Mouse (Mus musculus) erythroblast, embryonic 14.5 days (primary cell): ENCODE data around the gene Bbs4. TPM values are rescaled to one million over a fixed set of nuclear protein-coding genes. Genes with fewer than 3 reads are reported as not detected.

Source experiments
- H3K27me3 ChIP-seq: 2 replicates; pipeline ENCODE4 v1.6.1; 2012; ENCODE audit warnings: inconsistent platforms; ENCODE audit not compliant: control insufficient read depth
- H3K36me3 ChIP-seq: 2 replicates; pipeline ENCODE4 v1.6.1; 2012; ENCODE audit warnings: mild to moderate bottlenecking, inconsistent platforms; ENCODE audit not compliant: control insufficient read depth
- H3K4me1 ChIP-seq: 2 replicates; pipeline ENCODE4 v1.6.1; 2012; ENCODE audit warnings: inconsistent platforms; ENCODE audit not compliant: control insufficient read depth
- H3K4me3 ChIP-seq: replicated peaks from 2 replicates; pipeline ENCODE3; 2012; ENCODE audit warnings: moderate library complexity, mild to moderate bottlenecking, inconsistent platforms
- H3K9me3 ChIP-seq: 2 replicates; pipeline ENCODE4 v1.6.1; 2012; ENCODE audit warnings: low read length, inconsistent platforms, mixed read lengths; ENCODE audit not compliant: control insufficient read depth
- GATA1 ChIP-seq: IDR thresholded peaks from 2 replicates; pipeline ENCODE4 v1.6.1; 2012; ENCODE audit warnings: low read length, inconsistent platforms, mixed read lengths
- TAL1 ChIP-seq: IDR thresholded peaks from 3 replicates; pipeline ENCODE4 v1.6.1; 2012; ENCODE audit warnings: low read length, inconsistent platforms, mixed read lengths
- polyA plus RNA-seq: library from polyadenylated mRNA; stranded (reverse); fragments of >175 nt; gene quantifications from 2 replicates; pipeline ENCODE4 v1.2.3, GENCODE M21; 2012

The Bbs4 gene
- polyA plus RNA-seq, 1 experiment, result 0.09 TPM

DNA sequence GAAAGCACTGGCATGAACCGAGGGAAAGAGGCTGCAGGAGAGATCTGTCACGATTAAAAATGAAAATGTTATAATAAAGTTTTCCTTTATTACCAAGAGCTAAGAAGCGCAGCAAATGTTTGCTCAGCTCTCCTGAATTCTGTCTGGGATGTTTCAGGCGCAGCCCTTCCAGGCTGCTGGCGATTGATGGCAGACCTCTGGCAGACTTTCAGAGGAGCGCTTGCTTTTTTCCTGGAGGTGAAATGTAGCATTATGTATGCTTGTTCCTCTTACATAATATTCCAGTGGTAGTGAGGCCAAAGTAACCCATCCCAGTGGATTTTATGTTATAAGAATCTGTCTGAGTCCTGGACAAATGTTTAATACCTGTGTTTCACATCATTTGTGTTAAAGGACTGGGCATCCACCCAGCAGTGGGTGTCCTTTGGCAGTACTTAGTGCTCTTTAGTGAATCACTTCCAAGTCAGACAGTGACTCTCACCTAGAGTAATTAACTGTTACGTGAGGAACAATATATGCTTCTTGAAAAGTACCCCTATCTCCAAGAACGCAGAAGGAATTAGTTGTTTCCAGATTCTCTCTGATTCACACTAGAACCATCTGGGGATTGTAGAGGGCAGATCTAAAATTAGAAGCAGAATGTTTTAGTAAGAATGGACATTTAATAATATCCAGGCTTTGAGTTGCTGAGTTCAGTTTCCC, 42.6 kb downstream of the Bbs4 start:
- peaks cover 75% of the 10 kb centered on the region for H3K36me3 ChIP-seq
- H3K4me3 ChIP-seq, result no peak overlapping the region
- no peaks in the 10 kb centered on the region for H3K27me3 ChIP-seq
- H3K4me1 ChIP-seq, result no peaks in the 10 kb centered on the region
- no peaks in the 10 kb centered on the region for H3K9me3 ChIP-seq
- TF ChIP-seq TAL1, result no peak
- no peak for TF ChIP-seq GATA1

DNA sequence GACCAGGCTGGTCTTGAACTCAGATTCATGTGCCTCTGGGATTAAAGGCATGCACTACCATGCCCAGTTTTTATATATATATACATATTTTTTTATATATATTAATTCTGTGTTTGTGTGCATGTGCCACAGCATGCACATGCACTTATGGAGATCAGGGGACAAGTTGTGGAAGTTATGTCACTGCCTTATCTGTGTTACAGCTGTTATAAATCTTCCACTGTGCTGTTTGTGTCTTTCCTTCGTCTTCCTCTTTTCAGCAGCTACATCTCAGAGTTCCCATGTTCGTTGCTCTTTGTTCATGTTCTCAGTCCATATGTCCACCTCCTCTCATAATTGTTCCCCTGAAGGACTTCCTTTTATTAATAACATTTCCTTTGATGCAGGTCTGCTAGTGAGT, 45.4 kb downstream of the Bbs4 start:
- Histone ChIP-seq H3K27me3 (no peaks in the 10 kb centered on the region), H3K4me1 (peaks cover 5% of the 10 kb centered on the region), H3K9me3 (no peaks in the 10 kb centered on the region), H3K36me3 (peaks cover 57% of the 10 kb centered on the region), H3K4me3 (no peak overlapping the region)
- no peak for TF ChIP-seq GATA1
- no peak for TF ChIP-seq TAL1

- peaks cover 46% of the 10 kb centered on the region for H3K36me3 ChIP-seq
- H3K4me3 ChIP-seq, result no peak overlapping the region
- no peaks in the 10 kb centered on the region for H3K9me3 ChIP-seq
- no peaks in the 10 kb centered on the region for H3K27me3 ChIP-seq
- TF ChIP-seq TAL1 (no peak), GATA1 (no peak)
- peaks cover 50% of the 10 kb centered on the region for H3K4me1 ChIP-seq
These were observed 56.9 kb downstream of the Bbs4 start for GRCm38 (mm10) chr9:59296419-59296818.

GRCm38 (mm10) chr9:59292493-59292875, 60.8 kb downstream of the Bbs4 start:
- Histone ChIP-seq H3K36me3 (peaks cover 8% of the 10 kb centered on the region), H3K9me3 (no peaks in the 10 kb centered on the region), H3K27me3 (no peaks in the 10 kb centered on the region), H3K4me3 (peak overlapping the region; percentile 85), H3K4me1 (peaks cover 83% of the 10 kb centered on the region)
- no peak for TF ChIP-seq GATA1
- no peak for TF ChIP-seq TAL1

- H3K36me3 ChIP-seq, result peaks cover 5% of the 10 kb centered on the region
- H3K4me1 ChIP-seq, result peaks cover 87% of the 10 kb centered on the region
These were observed 61.4 kb downstream of the Bbs4 start for GRCm38 (mm10) chr9:59291688-59292492.

DNA sequence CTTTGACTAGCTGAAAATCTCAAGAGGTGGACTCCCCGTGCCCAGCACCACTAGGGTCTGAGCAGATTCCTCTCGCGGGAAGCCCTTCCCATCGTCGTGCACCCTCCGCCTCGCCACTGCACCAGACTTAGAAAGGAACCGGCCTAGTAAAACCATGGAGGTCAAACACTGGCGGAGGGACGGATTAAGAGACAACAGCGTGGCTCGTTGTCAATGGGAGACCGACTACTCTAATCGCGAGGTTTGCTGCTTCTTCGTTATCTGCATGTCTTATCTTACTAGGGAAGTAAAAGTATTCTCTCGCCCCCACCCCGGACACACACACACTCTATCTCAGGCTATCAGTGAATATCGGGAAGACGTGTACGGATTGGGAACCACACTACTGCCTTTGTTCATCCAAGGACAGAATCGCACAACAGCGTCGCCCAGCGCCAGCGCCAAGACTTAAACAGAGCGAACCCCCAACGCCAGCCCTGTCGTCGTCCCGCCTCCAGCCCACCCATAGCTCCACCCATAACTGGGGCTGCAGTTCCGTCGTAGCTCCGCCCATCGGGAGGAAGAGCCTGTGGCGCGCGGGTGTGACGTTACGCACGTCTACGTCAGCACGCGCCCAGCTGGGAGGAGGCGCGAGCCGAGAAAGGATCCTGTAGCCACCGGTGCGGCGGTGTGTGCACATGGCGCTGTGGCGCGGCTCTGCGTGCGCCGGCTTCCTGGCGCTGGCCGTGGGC, 62.2 kb downstream of the Bbs4 start, which contains the start of gene Adpgk:
Adpgk (plus strand) TSS at position 602 of the 731 bp plus-strand sequence.
- Histone ChIP-seq H3K9me3 (no peaks in the 10 kb centered on the region), H3K4me3 (peak within 1 kb of the TSS; percentile 85), H3K36me3 (peaks cover 5% of the 10 kb centered on the region), H3K27me3 (no peaks in the 10 kb centered on the region), H3K4me1 (peaks cover 88% of the 10 kb centered on the region)
- TF ChIP-seq TAL1 (no peak), GATA1 (peak; percentile 66)

More at GRCm38 (mm10) chr9:59291688-59292492, 61.4 kb downstream of the Bbs4 start:
- no peaks in the 10 kb centered on the region for H3K27me3 ChIP-seq
- no peaks in the 10 kb centered on the region for H3K9me3 ChIP-seq
- TF ChIP-seq TAL1 (no peak), GATA1 (no peak)
- H3K4me3 ChIP-seq, result peak overlapping the region; percentile 85

- no peak overlapping the region for H3K4me3 ChIP-seq
- H3K36me3 ChIP-seq, result no peaks in the 10 kb centered on the region
- no peak for TF ChIP-seq TAL1
- TF ChIP-seq GATA1, result no peak
- no peaks in the 10 kb centered on the region for H3K27me3 ChIP-seq
- H3K4me1 ChIP-seq, result peaks cover 87% of the 10 kb centered on the region
- H3K9me3 ChIP-seq, result no peaks in the 10 kb centered on the region
These were observed 63.7 kb downstream of the Bbs4 start for GRCm38 (mm10) chr9:59289529-59290115.

- H3K27me3 ChIP-seq, result no peaks in the 10 kb centered on the region
- no peak overlapping the region for H3K4me3 ChIP-seq
- no peaks in the 10 kb centered on the region for H3K36me3 ChIP-seq
- TF ChIP-seq GATA1 (no peak), TAL1 (no peak)
- no peaks in the 10 kb centered on the region for H3K9me3 ChIP-seq
- peaks cover 85% of the 10 kb centered on the region for H3K4me1 ChIP-seq
These were observed 64.5 kb downstream of the Bbs4 start for GRCm38 (mm10) chr9:59288685-59289410.
